Mouse (Mus musculus) hindbrain, embryonic 13.5 days (tissue): Measurements from ENCODE around the gene Olfr601. TPM values are rescaled to one million over a fixed set of nuclear protein-coding genes. Genes with fewer than 3 reads are reported as not detected.
"Not testable (repeated sequence)": the region's sequence is repeated elsewhere in the genome, so short reads cannot be mapped to it uniquely, and the experiment has no call there.

Source experiments
- ATAC-seq: fragments of 200-750 bp; cut with Nextera tagmentation; 2 replicates; pipeline ENCODE4 v1.8.0; 2017; ENCODE audit warnings: moderate TSS enrichment; ENCODE audit not compliant: low FRiP score
- H3K27ac ChIP-seq: fragments of 300-500 bp; sonication (generic); 2 replicates; pipeline ENCODE4 v1.5.1; 2015; ENCODE audit warnings: inconsistent platforms, mild to moderate bottlenecking, moderate library complexity
- H3K27me3 ChIP-seq: fragments of 300-500 bp; sonication (generic); 2 replicates; pipeline ENCODE4 v1.6.1; 2015; ENCODE audit warnings: mild to moderate bottlenecking, inconsistent platforms
- H3K36me3 ChIP-seq: fragments of 300-500 bp; sonication (generic); 2 replicates; pipeline ENCODE4 v1.6.1; 2015; ENCODE audit warnings: mild to moderate bottlenecking, inconsistent platforms
- H3K4me1 ChIP-seq: fragments of 300-500 bp; sonication (generic); replicated peaks from 2 replicates; pipeline ENCODE4 v1.6.1; 2015; ENCODE audit warnings: inconsistent platforms
- H3K4me2 ChIP-seq: fragments of 300-500 bp; sonication (generic); 2 replicates; pipeline ENCODE4 v1.6.1; 2015; ENCODE audit warnings: inconsistent platforms, mild to moderate bottlenecking, moderate library complexity
- H3K4me3 ChIP-seq: fragments of 300-500 bp; sonication (generic); 2 replicates; pipeline ENCODE4 v1.5.1; 2015; ENCODE audit warnings: mild to moderate bottlenecking, inconsistent platforms
- H3K9ac ChIP-seq: fragments of 300-500 bp; sonication (generic); 2 replicates; pipeline ENCODE4 v1.6.1; 2015; ENCODE audit warnings: mild to moderate bottlenecking, inconsistent platforms
- H3K9me3 ChIP-seq: fragments of 300-500 bp; sonication (generic); 2 replicates; pipeline ENCODE4 v1.6.1; 2016; ENCODE audit warnings: inconsistent platforms
- WGBS: fragments of 180-500 bp; shearing (Covaris S2); methylation state at CpG from one replicate; pipeline ENCODE4 v1.1.7; 2015; 5-methylcytosine and 5-hydroxymethylcytosine counted together
- polyA plus RNA-seq: library from polyadenylated mRNA; unstranded; fragments of >200 nt; fragmentation: Nextera tagmentation; extraction: Ambion mirVana; gene quantifications from 2 replicates; pipeline ENCODE4 v1.2.1, GENCODE M21; 2015

The Olfr601 gene
- polyA plus RNA-seq: not detected in 2 replicates

DNA sequence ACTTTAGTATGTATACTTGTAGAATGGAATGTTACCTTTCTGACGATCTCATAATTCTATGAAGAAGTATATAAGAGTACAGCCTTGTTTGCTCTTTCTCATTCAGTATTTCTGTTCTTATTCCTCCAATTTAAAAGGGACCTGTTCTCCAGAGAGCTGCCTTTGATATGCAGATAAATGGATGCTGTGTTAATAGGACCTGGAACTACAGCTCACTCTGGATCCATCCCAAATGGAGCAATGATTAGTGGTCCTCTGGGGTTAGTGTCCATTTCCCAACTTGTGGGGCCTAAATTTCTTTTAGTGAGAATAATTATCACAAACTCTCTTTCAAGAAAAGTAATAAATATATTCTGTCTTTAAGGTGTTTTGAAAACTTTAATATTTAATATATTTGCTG, at the start of gene Olfr601:
Gene Olfr601 (minus strand): TSS at position 101 of the 400 bp plus-strand sequence.
- H3K9ac ChIP-seq: no peak within 1 kb of the TSS
- H3K9me3 ChIP-seq: no peaks in the 10 kb centered on the region
- no peaks in the 10 kb centered on the region for H3K27me3 ChIP-seq
- no peak within 1 kb of the TSS for H3K4me3 ChIP-seq
- H3K4me2 ChIP-seq: no peak within 1 kb of the TSS
- no peaks in the 10 kb centered on the region for H3K4me1 ChIP-seq
- 89% methylated on average over 1 of the region's 1 CpGs for WGBS
- H3K36me3 ChIP-seq: no peaks in the 10 kb centered on the region
- ATAC-seq: no peak
- H3K27ac ChIP-seq: no peak within 1 kb of the TSS

DNA sequence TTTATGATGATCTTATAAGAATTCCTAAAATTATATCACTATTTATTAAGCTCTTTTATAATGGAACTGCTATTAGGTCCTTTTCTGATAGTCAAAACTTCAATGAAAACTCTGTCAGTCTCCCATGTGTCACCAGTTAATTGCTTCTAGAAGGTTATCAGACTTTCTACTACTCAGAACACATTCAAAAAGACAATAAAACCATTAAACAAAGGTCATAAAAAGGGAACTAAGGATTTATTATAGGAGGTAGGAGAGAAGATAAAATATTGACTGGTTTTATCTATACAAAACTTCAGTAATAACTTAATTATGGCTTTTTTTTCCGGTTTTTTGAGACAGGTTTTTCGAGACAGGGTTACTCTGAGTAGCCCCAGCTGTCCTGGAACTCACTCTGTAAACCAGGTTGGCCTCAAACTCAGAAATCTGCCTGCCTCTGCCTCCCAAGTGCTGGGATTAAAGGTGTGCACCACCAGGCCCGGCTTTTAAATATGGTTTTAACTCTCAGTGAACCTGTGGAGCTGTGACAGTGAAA, 44.1 kb upstream of the Olfr601 start:
- not testable (repeated sequence) for H3K27ac ChIP-seq, H3K36me3 ChIP-seq, H3K4me1 ChIP-seq, H3K4me2 ChIP-seq, ATAC-seq, H3K4me3 ChIP-seq, H3K9me3 ChIP-seq, H3K9ac ChIP-seq, H3K27me3 ChIP-seq
- 80% methylated on average over 3 of the region's 3 CpGs for WGBS

DNA sequence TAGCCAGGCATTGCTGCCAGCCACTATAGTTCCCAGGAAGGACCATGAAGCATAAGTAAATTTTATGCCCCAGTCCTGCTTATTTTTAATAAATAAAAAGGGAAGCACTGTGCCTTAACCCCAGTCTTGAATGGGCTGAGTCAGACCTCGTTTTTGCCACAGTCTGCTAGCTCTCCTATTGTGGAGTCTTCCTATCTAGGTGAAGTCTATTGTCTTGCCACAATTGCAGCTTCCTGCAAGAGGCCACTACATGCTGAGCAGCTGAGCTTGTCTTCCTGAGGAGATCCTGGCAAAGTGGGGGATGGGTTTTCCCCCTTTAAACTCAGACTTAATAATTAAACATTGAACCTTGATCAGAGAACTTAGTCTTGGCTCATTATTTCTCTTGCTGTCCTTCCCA, 36.5 kb upstream of the Olfr601 start:
- 4% methylated on average over 1 of the region's 1 CpGs for WGBS
- no peak for ATAC-seq
- Histone ChIP-seq H3K4me2 (no peak overlapping the region), H3K4me1 (no peaks in the 10 kb centered on the region), H3K27me3 (no peaks in the 10 kb centered on the region), H3K4me3 (no peak overlapping the region), H3K9me3 (no peaks in the 10 kb centered on the region), H3K9ac (no peak overlapping the region), H3K27ac (no peak overlapping the region), H3K36me3 (no peaks in the 10 kb centered on the region)

DNA sequence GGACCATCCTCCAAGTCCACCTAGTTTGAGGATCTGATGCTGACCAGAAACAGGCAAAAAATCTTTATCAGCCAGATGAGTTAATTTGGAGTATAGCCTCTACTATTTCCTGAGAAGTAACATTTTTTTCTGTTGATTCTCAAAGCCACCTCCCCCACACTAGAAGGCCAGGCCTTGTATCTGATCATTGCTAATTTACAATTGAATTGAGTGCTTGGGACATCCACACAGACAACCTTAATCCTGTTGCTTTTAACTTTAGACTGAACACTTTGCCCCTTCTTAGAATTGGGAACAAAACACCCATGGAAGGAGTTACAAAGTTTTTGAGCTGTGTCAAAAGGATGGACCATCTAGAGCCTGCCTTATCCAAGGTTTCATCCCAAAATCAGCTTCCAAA, 35.3 kb upstream of the Olfr601 start:
- ATAC-seq: no peak

GRCm38 (mm10) chr7:103386077-103386476, 23.6 kb upstream of the Olfr601 start, which contains the start of gene Olfr603:
TSS of gene Olfr603 (minus strand) at chr7:103386177.
- Histone ChIP-seq H3K4me1 (no peaks in the 10 kb centered on the region), H3K4me2 (no peak within 1 kb of the TSS), H3K9ac (no peak within 1 kb of the TSS), H3K9me3 (no peaks in the 10 kb centered on the region), H3K4me3 (no peak within 1 kb of the TSS), H3K27me3 (no peaks in the 10 kb centered on the region), H3K36me3 (no peaks in the 10 kb centered on the region), H3K27ac (no peak within 1 kb of the TSS)
- no peak for ATAC-seq

More for the DNA sequence above, 35.3 kb upstream of the Olfr601 start:
- Histone ChIP-seq H3K9me3 (no peaks in the 10 kb centered on the region), H3K4me2 (no peak overlapping the region), H3K4me1 (no peaks in the 10 kb centered on the region), H3K36me3 (no peaks in the 10 kb centered on the region), H3K27me3 (no peaks in the 10 kb centered on the region), H3K27ac (no peak overlapping the region), H3K9ac (no peak overlapping the region), H3K4me3 (no peak overlapping the region)

DNA sequence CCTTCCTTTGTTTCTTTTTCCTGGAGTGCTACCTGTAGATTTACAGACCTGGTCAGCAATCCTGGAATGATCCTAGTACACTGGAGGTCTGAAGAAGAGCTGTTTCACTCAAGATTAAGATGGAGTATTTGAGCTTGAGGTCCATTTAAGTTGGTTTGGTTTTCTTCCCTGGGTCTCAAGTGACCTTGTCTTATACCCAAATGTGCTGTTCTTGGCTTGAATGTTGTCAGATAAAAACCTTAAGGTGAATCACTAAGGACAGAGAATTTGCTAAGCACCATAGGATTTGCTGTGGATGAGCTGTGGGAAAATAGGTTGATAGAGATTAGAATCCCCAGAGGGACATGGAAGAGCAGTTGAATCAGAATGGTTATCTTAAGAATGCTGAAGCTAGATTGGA, 12.9 kb downstream of the Olfr601 start, which contains the start of gene Olfr600:
Gene Olfr600 (minus strand): TSS at position 101 of the 400 bp plus-strand sequence.
- Histone ChIP-seq H3K4me2 (no peak within 1 kb of the TSS), H3K4me3 (no peak within 1 kb of the TSS), H3K27me3 (no peaks in the 10 kb centered on the region), H3K9ac (no peak within 1 kb of the TSS), H3K4me1 (no peaks in the 10 kb centered on the region), H3K27ac (no peak within 1 kb of the TSS), H3K9me3 (no peaks in the 10 kb centered on the region), H3K36me3 (no peaks in the 10 kb centered on the region)
- no peak for ATAC-seq

DNA sequence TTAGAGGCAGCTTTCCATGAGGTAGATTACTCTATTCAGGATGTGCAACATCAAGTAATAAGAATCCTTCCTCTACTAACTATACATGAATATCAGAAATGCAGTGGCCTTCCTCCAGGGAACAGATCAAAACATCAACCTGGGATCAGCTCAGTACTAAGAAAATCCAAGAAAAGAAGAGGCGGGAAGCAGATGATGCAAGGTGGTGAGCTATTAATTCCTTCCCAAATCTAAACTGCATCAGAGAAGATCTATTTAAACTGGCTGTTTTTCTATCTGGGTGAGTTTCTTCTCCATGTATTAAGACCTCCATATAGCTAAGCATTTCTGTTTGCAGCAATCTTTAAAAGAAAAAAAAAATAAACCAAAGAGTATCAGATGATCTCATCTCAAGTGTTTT, 26.8 kb downstream of the Olfr601 start, which contains the start of gene Olfr599:
Gene Olfr599 (plus strand): TSS at position 301 of the 400 bp plus-strand sequence.
- Histone ChIP-seq H3K27me3 (no peaks in the 10 kb centered on the region), H3K4me3 (no peak within 1 kb of the TSS), H3K27ac (no peak within 1 kb of the TSS), H3K4me2 (no peak within 1 kb of the TSS), H3K9me3 (no peaks in the 10 kb centered on the region), H3K36me3 (no peaks in the 10 kb centered on the region), H3K9ac (no peak within 1 kb of the TSS), H3K4me1 (no peaks in the 10 kb centered on the region)
- WGBS: 85% methylated on average over 1 of the region's 1 CpGs
- no peak for ATAC-seq

DNA sequence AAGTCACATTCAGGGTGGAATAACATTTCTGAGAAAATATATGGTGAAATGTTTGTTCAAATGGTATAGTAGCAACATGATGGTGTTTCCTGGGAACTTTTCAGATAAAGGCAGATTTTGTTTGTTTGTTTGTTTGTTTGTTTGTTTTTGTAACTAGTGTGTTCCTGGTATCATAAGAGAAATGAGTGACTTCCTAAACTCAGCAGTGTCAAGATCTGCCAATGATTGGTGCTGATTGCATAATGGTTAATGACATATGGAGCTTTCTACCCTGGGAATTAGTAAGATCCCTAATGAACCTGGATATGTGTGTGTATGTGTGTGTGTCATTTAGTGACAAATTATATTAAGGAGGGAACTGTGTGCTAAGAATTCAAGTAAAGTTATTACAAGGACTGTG, 39.2 kb downstream of the Olfr601 start, which contains the start of gene Olfr598:
Gene Olfr598 (plus strand): TSS at position 301 of the 400 bp plus-strand sequence.
- ATAC-seq: no peak
- H3K27me3 ChIP-seq: no peaks in the 10 kb centered on the region
- no peak within 1 kb of the TSS for H3K27ac ChIP-seq
- no peaks in the 10 kb centered on the region for H3K36me3 ChIP-seq
- H3K4me2 ChIP-seq: no peak within 1 kb of the TSS
- no peak within 1 kb of the TSS for H3K9ac ChIP-seq
- H3K4me1 ChIP-seq: no peaks in the 10 kb centered on the region
- no peak within 1 kb of the TSS for H3K4me3 ChIP-seq
- H3K9me3 ChIP-seq: no peaks in the 10 kb centered on the region

- not testable (repeated sequence) for H3K27ac ChIP-seq, ATAC-seq, H3K36me3 ChIP-seq, H3K4me2 ChIP-seq, H3K27me3 ChIP-seq, H3K9ac ChIP-seq, H3K9me3 ChIP-seq, H3K4me3 ChIP-seq, H3K4me1 ChIP-seq
- 92% methylated on average over 2 of the region's 2 CpGs for WGBS
These were observed 46.4 kb downstream of the Olfr601 start, which contains the start of gene Olfr597 for GRCm38 (mm10) chr7:103316015-103316414. TSS of gene Olfr597 (plus strand) at chr7:103316315.

Other genes with a start within 250 kb of the Olfr601 start
- gene Olfr586, start 237.0 kb downstream of the Olfr601 start, polyA plus RNA-seq: not detected in 2 replicates
- gene Olfr588-ps1, start 221.8 kb downstream of the Olfr601 start, polyA plus RNA-seq: not detected in 2 replicates
- not detected in 2 replicates for gene Olfr589, start 206.3 kb downstream of the Olfr601 start, polyA plus RNA-seq
- gene Olfr591, start 184.3 kb downstream of the Olfr601 start, polyA plus RNA-seq: not detected in 2 replicates
- not detected in 2 replicates for gene Olfr592, start 177.9 kb downstream of the Olfr601 start, polyA plus RNA-seq
- gene Olfr593, start 150.8 kb downstream of the Olfr601 start, polyA plus RNA-seq: not detected in 2 replicates
- not detected in 2 replicates for gene Olfr594, start 145.7 kb downstream of the Olfr601 start, polyA plus RNA-seq
- not detected in 2 replicates for gene Usp17ld, start 110.2 kb downstream of the Olfr601 start, polyA plus RNA-seq
- gene Olfr596, start 57.0 kb downstream of the Olfr601 start, polyA plus RNA-seq: not detected in 2 replicates
- gene Olfr597, start 46.3 kb downstream of the Olfr601 start, polyA plus RNA-seq: not detected in 2 replicates
- gene Olfr598, start 39.1 kb downstream of the Olfr601 start, polyA plus RNA-seq: not detected in 2 replicates
- not detected in 2 replicates for gene Olfr599, start 26.7 kb downstream of the Olfr601 start, polyA plus RNA-seq
- not detected in 2 replicates for gene Olfr600, start 13.0 kb downstream of the Olfr601 start, polyA plus RNA-seq
- not detected in 2 replicates for gene Olfr603, start 23.5 kb upstream of the Olfr601 start, polyA plus RNA-seq
- gene Usp17lc, start 52.4 kb upstream of the Olfr601 start, polyA plus RNA-seq: not detected in 2 replicates
- gene Olfr605, start 82.8 kb upstream of the Olfr601 start, polyA plus RNA-seq: not detected in 2 replicates
- gene Olfr606, start 86.4 kb upstream of the Olfr601 start, polyA plus RNA-seq: not detected in 2 replicates
- gene Olfr607, start 101.5 kb upstream of the Olfr601 start, polyA plus RNA-seq: not detected in 2 replicates
- gene Olfr608, start 107.2 kb upstream of the Olfr601 start, polyA plus RNA-seq: not detected in 2 replicates
- not detected in 2 replicates for gene Olfr609, start 135.4 kb upstream of the Olfr601 start, polyA plus RNA-seq
- gene Olfr610, start 149.5 kb upstream of the Olfr601 start, polyA plus RNA-seq: not detected in 2 replicates
- not detected in 2 replicates for gene Olfr611, start 158.2 kb upstream of the Olfr601 start, polyA plus RNA-seq
- not detected in 2 replicates for gene Olfr612, start 180.1 kb upstream of the Olfr601 start, polyA plus RNA-seq
- not detected in 2 replicates for gene Olfr613, start 185.4 kb upstream of the Olfr601 start, polyA plus RNA-seq
- gene Olfr615, start 193.4 kb upstream of the Olfr601 start, polyA plus RNA-seq: not detected in 2 replicates
- gene Olfr616, start 206.5 kb upstream of the Olfr601 start, polyA plus RNA-seq: not detected in 2 replicates
- not detected in 2 replicates for gene Olfr617, start 210.4 kb upstream of the Olfr601 start, polyA plus RNA-seq
- gene Olfr618, start 227.4 kb upstream of the Olfr601 start, polyA plus RNA-seq: 0.21 TPM in 1 of 2 replicates, not detected in the other
- gene Olfr619, start 237.9 kb upstream of the Olfr601 start, polyA plus RNA-seq: not detected in 2 replicates
- not detected in 2 replicates for gene Olfr620, start 249.9 kb upstream of the Olfr601 start, polyA plus RNA-seq